Mouse (Mus musculus) brain, embryonic 14.5 days (tissue): Measurements from ENCODE around the gene Sap30.

Source experiments
- CTCF ChIP-seq: fragments of 200-500 bp; IDR thresholded peaks from 2 replicates; pipeline ENCODE4 v1.5.1; 2012; ENCODE audit warnings: inconsistent platforms, mild to moderate bottlenecking, moderate library complexity, borderline replicate concordance; ENCODE audit not compliant: insufficient read depth, insufficient read length; ENCODE audit errors: extremely low read depth
- POLR2A ChIP-seq: fragments of 200-500 bp; IDR thresholded peaks from 2 replicates; pipeline ENCODE4 v1.6.1; 2012; ENCODE audit warnings: mild to moderate bottlenecking, inconsistent platforms, borderline replicate concordance; ENCODE audit not compliant: poor library complexity, insufficient read depth, insufficient read length, severe bottlenecking; ENCODE audit errors: extremely low read depth

GRCm38 (mm10) chr8:57457152-57457551, 30.5 kb downstream of the Sap30 start:
- TF ChIP-seq CTCF (no peak), POLR2A (no peak)
